Mouse (Mus musculus) limb, embryonic 15.5 days (tissue): ENCODE measurements at regions not wholly inside any gene's neighbourhood (a gene's known extent, or its start where the extent isn't known, plus 50 kb on each side); places are given as distances from the start of the nearest gene placed in this dataset.

Experiments
- ATAC-seq: fragments of 200-750 bp; cut with Nextera tagmentation; 2 replicates; pipeline ENCODE4 v1.8.0; 2017; ENCODE audit warnings: low read depth, moderate TSS enrichment; ENCODE audit not compliant: insufficient number of reproducible peaks, low FRiP score, low TSS enrichment
- H3K27ac ChIP-seq: fragments of 300-500 bp; sonication (generic); 2 replicates; pipeline ENCODE4 v1.5.1; 2015; ENCODE audit warnings: moderate library complexity, mild to moderate bottlenecking, inconsistent platforms
- H3K27me3 ChIP-seq: fragments of 300-500 bp; sonication (generic); 2 replicates; pipeline ENCODE4 v1.6.1; 2015; ENCODE audit warnings: inconsistent platforms
- H3K36me3 ChIP-seq: fragments of 300-500 bp; sonication (generic); 2 replicates; pipeline ENCODE4 v1.6.1; 2015; ENCODE audit warnings: inconsistent platforms
- H3K4me1 ChIP-seq: fragments of 300-500 bp; sonication (generic); 2 replicates; pipeline ENCODE4 v1.6.1; 2015; ENCODE audit warnings: inconsistent platforms
- H3K4me2 ChIP-seq: fragments of 300-500 bp; sonication (generic); 2 replicates; pipeline ENCODE4 v1.6.1; 2015; ENCODE audit warnings: mild to moderate bottlenecking, inconsistent platforms
- H3K4me3 ChIP-seq: fragments of 300-500 bp; sonication (generic); 2 replicates; pipeline ENCODE4 v1.5.1; 2015; ENCODE audit warnings: mild to moderate bottlenecking, inconsistent platforms
- H3K9ac ChIP-seq: fragments of 300-500 bp; sonication (generic); 2 replicates; pipeline ENCODE4 v1.6.1; 2015; ENCODE audit warnings: inconsistent platforms
- H3K9me3 ChIP-seq: fragments of 300-500 bp; sonication (generic); 2 replicates; pipeline ENCODE4 v1.6.1; 2016; ENCODE audit warnings: inconsistent platforms
- WGBS: fragments of 180-500 bp; shearing (Covaris S2); methylation state at CpG from one replicate; pipeline ENCODE4 v1.1.7; 2015; 5-methylcytosine and 5-hydroxymethylcytosine counted together

DNA sequence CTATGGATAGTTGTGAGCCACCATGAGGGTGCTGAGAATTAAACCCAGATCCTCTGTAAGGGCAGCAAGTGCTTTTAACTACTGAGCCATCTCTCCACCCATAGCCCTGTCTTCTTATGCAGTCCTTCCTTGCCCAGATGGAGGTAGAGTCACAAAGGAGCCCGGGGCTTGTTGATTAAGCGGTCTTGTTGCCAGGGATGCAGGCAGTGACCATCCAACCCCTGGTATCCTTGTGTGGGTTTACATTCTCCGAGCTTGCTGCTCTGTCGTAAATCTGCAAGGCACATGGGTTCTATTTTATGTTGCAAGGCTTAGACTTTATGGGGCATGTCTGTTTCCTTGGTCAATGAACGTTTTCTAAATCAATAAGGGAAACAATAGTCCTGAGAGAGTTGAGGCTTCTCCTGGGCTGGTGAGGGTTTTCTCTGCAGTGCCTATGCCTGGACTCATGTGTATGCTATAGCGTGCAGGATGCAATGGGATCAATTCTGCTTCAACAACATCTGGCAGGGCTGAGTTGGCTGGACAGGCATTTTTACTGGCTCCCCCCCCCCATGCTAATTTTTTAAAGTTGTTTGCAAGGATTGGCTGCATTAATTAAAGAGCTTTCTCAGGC, 150.7 kb upstream of the Cops8 start:
- Histone ChIP-seq H3K4me3 (no peak overlapping the region), H3K4me2 (no peak overlapping the region), H3K9me3 (no peaks in the 10 kb centered on the region), H3K4me1 (peaks cover 12% of the 10 kb centered on the region), H3K27ac (no peak overlapping the region), H3K27me3 (no peaks in the 10 kb centered on the region), H3K9ac (no peak overlapping the region), H3K36me3 (no peaks in the 10 kb centered on the region)
- ATAC-seq = no peak
- 35% methylated on average over 6 of the region's 6 CpGs for WGBS

- Histone ChIP-seq H3K27me3 (no peaks in the 10 kb centered on the region), H3K27ac (no peak overlapping the region), H3K4me1 (peaks cover 15% of the 10 kb centered on the region), H3K36me3 (no peaks in the 10 kb centered on the region), H3K9ac (no peak overlapping the region), H3K4me2 (no peak overlapping the region), H3K4me3 (no peak overlapping the region), H3K9me3 (no peaks in the 10 kb centered on the region)
- no peak for ATAC-seq
- 54% methylated on average over 7 of the region's 7 CpGs for WGBS
Observed at GRCm38 (mm10) chr1:90454263-90454662, 148.5 kb upstream of the Cops8 start.

DNA sequence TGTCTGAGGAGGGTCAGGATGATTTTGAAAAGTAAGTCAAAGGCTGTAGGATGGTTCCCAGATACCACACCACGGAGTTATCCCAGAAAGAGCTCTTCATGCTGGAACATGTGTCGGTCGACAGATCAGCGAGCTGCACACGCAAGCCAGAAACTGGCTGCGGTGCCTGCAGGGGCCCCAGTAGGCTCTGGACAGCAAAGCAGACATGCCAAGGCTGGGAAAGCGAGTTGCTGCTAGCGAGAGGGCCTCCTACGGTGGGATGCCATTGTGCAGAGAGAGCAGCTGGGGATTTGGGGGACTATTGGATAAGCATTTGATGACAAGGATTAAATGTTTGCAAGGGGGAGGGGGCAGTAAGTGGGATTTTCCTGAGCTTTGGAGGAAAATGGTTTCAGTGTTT, 145.4 kb upstream of the Cops8 start:
- no peak overlapping the region for H3K9ac ChIP-seq
- H3K27ac ChIP-seq = no peak overlapping the region
- ATAC-seq = no peak
- H3K36me3 ChIP-seq = no peaks in the 10 kb centered on the region
- no peak overlapping the region for H3K4me2 ChIP-seq
- H3K4me3 ChIP-seq = no peak overlapping the region
- WGBS = 23% methylated on average over 9 of the region's 9 CpGs
- H3K27me3 ChIP-seq = no peaks in the 10 kb centered on the region
- no peaks in the 10 kb centered on the region for H3K9me3 ChIP-seq
- H3K4me1 ChIP-seq = peaks cover 9% of the 10 kb centered on the region

GRCm38 (mm10) chr1:90458176-90458575, 144.6 kb upstream of the Cops8 start:
- H3K9me3 ChIP-seq = no peaks in the 10 kb centered on the region
- H3K27ac ChIP-seq = no peak overlapping the region
- no peak for ATAC-seq
- H3K36me3 ChIP-seq = no peaks in the 10 kb centered on the region
- H3K27me3 ChIP-seq = no peaks in the 10 kb centered on the region
- H3K4me3 ChIP-seq = no peak overlapping the region
- H3K4me1 ChIP-seq = peaks cover 8% of the 10 kb centered on the region
- WGBS = 84% methylated on average over 8 of the region's 8 CpGs
- H3K4me2 ChIP-seq = no peak overlapping the region
- H3K9ac ChIP-seq = no peak overlapping the region

- Histone ChIP-seq H3K4me1 (peaks cover 3% of the 10 kb centered on the region; the same call in 1 of the 2 replicates), H3K9me3 (no peaks in the 10 kb centered on the region), H3K36me3 (no peaks in the 10 kb centered on the region), H3K4me2 (no peak overlapping the region), H3K27ac (no peak overlapping the region), H3K27me3 (no peaks in the 10 kb centered on the region), H3K4me3 (no peak overlapping the region), H3K9ac (no peak overlapping the region)
- 77% methylated on average over 1 of the region's 1 CpGs for WGBS
- ATAC-seq = no peak
Observed at GRCm38 (mm10) chr1:90461699-90462098, 141.1 kb upstream of the Cops8 start.

GRCm38 (mm10) chr1:90463302-90463701, 139.5 kb upstream of the Cops8 start:
- 42% methylated on average over 6 of the region's 6 CpGs for WGBS
- Histone ChIP-seq H3K27ac (no peak overlapping the region), H3K4me1 (no peaks in the 10 kb centered on the region), H3K4me3 (no peak overlapping the region), H3K9ac (no peak overlapping the region), H3K4me2 (no peak overlapping the region), H3K27me3 (no peaks in the 10 kb centered on the region), H3K36me3 (no peaks in the 10 kb centered on the region), H3K9me3 (no peaks in the 10 kb centered on the region)
- no peak for ATAC-seq

- Histone ChIP-seq H3K4me1 (peaks cover 19% of the 10 kb centered on the region), H3K36me3 (no peaks in the 10 kb centered on the region), H3K27me3 (no peaks in the 10 kb centered on the region), H3K4me2 (no peak overlapping the region), H3K9ac (no peak overlapping the region), H3K4me3 (no peak overlapping the region), H3K9me3 (no peaks in the 10 kb centered on the region), H3K27ac (no peak overlapping the region)
- 73% methylated on average over 9 of the region's 9 CpGs for WGBS
- ATAC-seq = no peak
Observed at GRCm38 (mm10) chr1:90467646-90468045, 135.1 kb upstream of the Cops8 start.

GRCm38 (mm10) chr1:90470996-90471395, 131.8 kb upstream of the Cops8 start:
- Histone ChIP-seq H3K4me3 (no peak overlapping the region), H3K4me2 (no peak overlapping the region), H3K36me3 (no peaks in the 10 kb centered on the region), H3K9ac (no peak overlapping the region), H3K27me3 (no peaks in the 10 kb centered on the region), H3K9me3 (no peaks in the 10 kb centered on the region), H3K4me1 (peaks cover 21% of the 10 kb centered on the region), H3K27ac (peak overlapping the region; percentile 62)
- 30% methylated on average over 10 of the region's 10 CpGs for whole genome bisulfite sequencing
- ATAC-seq = peak; percentile 70; the same call in 1 of the 2 replicates

DNA sequence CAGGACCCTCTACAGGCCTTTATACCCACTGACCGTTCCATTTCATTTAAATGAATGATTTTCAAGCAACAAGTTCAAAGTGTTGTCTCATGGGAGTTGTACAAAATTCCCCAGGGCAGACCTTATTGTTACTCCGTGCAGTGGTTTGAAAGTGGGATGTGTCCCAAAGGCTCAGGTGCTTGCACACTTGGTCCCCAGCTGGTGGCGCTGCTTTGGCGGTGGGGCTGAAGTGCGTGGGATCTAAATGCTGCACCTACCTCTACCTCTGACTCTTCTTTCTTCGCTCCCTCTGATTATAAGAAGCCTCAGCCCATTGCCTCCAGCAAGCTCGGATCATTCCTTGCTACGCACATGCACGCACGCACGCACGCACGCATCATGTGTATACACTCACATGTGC, 131.0 kb upstream of the Cops8 start:
- H3K9ac ChIP-seq = no peak overlapping the region
- peak overlapping the region; percentile 62; the same call in 1 of the 2 replicates for H3K27ac ChIP-seq
- H3K9me3 ChIP-seq = no peaks in the 10 kb centered on the region
- 88% methylated on average over 13 of the region's 13 CpGs for WGBS
- no peaks in the 10 kb centered on the region for H3K27me3 ChIP-seq
- H3K36me3 ChIP-seq = no peaks in the 10 kb centered on the region
- H3K4me1 ChIP-seq = peaks cover 26% of the 10 kb centered on the region
- no peak for ATAC-seq
- no peak overlapping the region for H3K4me2 ChIP-seq
- H3K4me3 ChIP-seq = no peak overlapping the region

GRCm38 (mm10) chr1:90475060-90475813, 127.5 kb upstream of the Cops8 start:
- Histone ChIP-seq H3K4me2 (no peak overlapping the region), H3K4me1 (peaks cover 33% of the 10 kb centered on the region), H3K4me3 (no peak overlapping the region), H3K27me3 (no peaks in the 10 kb centered on the region), H3K27ac (no peak overlapping the region), H3K9me3 (no peaks in the 10 kb centered on the region), H3K9ac (no peak overlapping the region), H3K36me3 (no peaks in the 10 kb centered on the region)
- ATAC-seq = no peak
- 85% methylated on average over 10 of the region's 10 CpGs for WGBS

GRCm38 (mm10) chr1:90476556-90477243, 126.1 kb upstream of the Cops8 start:
- Histone ChIP-seq H3K9ac (no peak overlapping the region), H3K27ac (0 out of 2 replicates have a peak overlapping the region, but pooled peaks have one; percentile 50), H3K4me1 (peaks cover 34% of the 10 kb centered on the region), H3K4me2 (no peak overlapping the region), H3K9me3 (no peaks in the 10 kb centered on the region), H3K36me3 (no peaks in the 10 kb centered on the region), H3K4me3 (no peak overlapping the region), H3K27me3 (no peaks in the 10 kb centered on the region)
- no peak for ATAC-seq
- WGBS = 28% methylated on average over 9 of the region's 9 CpGs

DNA sequence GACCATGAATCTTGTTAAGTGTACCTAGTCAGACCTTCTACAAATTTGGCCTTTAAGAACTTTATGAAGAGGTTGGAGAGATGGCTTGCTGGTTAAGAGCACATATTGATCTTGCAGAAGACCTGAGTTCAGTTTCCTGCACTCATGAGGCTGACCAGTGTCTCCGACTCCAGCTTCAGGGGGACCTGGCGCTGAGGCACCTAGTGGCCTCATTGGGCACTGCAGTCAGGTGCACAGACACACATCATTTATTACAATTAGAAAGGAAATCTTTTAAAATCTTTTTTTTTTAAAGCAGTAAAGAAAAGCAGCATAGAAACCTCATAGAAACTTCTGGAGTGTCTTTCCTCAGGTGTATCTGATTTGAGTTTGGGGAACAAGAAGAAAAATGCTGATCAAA, 123.9 kb upstream of the Cops8 start:
- Histone ChIP-seq H3K9me3 (no peaks in the 10 kb centered on the region), H3K27me3 (no peaks in the 10 kb centered on the region), H3K27ac (no peak overlapping the region), H3K36me3 (no peaks in the 10 kb centered on the region), H3K9ac (no peak overlapping the region), H3K4me2 (no peak overlapping the region), H3K4me3 (no peak overlapping the region), H3K4me1 (peaks cover 39% of the 10 kb centered on the region)
- ATAC-seq = no peak
- 92% methylated on average over 2 of the region's 2 CpGs for WGBS
